Mouse (Mus musculus): ENCODE data around the gene Olfr809.

GRCm38 (mm10) chr10:129757693-129758092 lies 16.7 kb upstream of the Olfr809 start, which contains the start of gene Olfr807:
- TF ChIP-seq CTCF (IDR thresholded peaks at IDR 0.05; ENCODE audit: low read depth) (no peak), EP300 (optimal IDR thresholded peaks at IDR 0.05) (no peak)
